Mouse (Mus musculus) limb, embryonic 11.5 days (tissue): ENCODE measurements around the gene Cfap97. TPM values are rescaled to one million over a fixed set of nuclear protein-coding genes. Genes with fewer than 3 reads are reported as not detected.
"Not testable (repeated sequence)": the region's sequence is repeated elsewhere in the genome, so short reads cannot be mapped to it uniquely, and the experiment has no call there.

Experiments
- ATAC-seq: fragments of 200-750 bp; cut with Nextera tagmentation; 2 replicates; pipeline ENCODE4 v1.8.0; 2017; ENCODE audit warnings: low read depth; ENCODE audit not compliant: insufficient number of reproducible peaks, low FRiP score, low TSS enrichment
- DNase-seq: peaks from one replicate; pipeline ENCODE4 v3.0.0-alpha.2; 2015; ENCODE audit warnings: low spot score
- H3K27ac ChIP-seq: fragments of 300-500 bp; sonication (generic); replicated peaks from 2 replicates; pipeline ENCODE4 v1.5.1; 2014; ENCODE audit warnings: low read depth, mild to moderate bottlenecking, low read length
- H3K27me3 ChIP-seq: fragments of 300-500 bp; sonication (generic); 2 replicates; pipeline ENCODE4 v1.6.1; 2014; ENCODE audit warnings: mild to moderate bottlenecking, low read length, mixed read lengths; ENCODE audit not compliant: control insufficient read depth, insufficient read depth
- H3K36me3 ChIP-seq: fragments of 300-500 bp; sonication (generic); 2 replicates; pipeline ENCODE4 v1.6.1; 2014; ENCODE audit warnings: mild to moderate bottlenecking, low read length, moderate library complexity, mixed read lengths; ENCODE audit not compliant: control insufficient read depth, insufficient read depth
- H3K4me1 ChIP-seq: fragments of 300-500 bp; sonication (generic); 2 replicates; pipeline ENCODE4 v1.6.1; 2014; ENCODE audit warnings: low read length, mixed read lengths; ENCODE audit not compliant: control insufficient read depth, insufficient read depth
- H3K4me2 ChIP-seq: fragments of 300-500 bp; sonication (generic); 2 replicates; pipeline ENCODE4 v1.6.1; 2014; ENCODE audit warnings: low read depth, mild to moderate bottlenecking, moderate library complexity; ENCODE audit not compliant: severe bottlenecking
- H3K4me3 ChIP-seq: fragments of 300-500 bp; sonication (generic); 2 replicates; pipeline ENCODE4 v1.5.1; 2014; ENCODE audit warnings: low read depth, low read length
- H3K9ac ChIP-seq: fragments of 300-500 bp; sonication (generic); 2 replicates; pipeline ENCODE4 v1.6.1; 2014; ENCODE audit warnings: mild to moderate bottlenecking, low read length
- H3K9me3 ChIP-seq: fragments of 300-500 bp; sonication (generic); 2 replicates; pipeline ENCODE4 v1.6.1; 2016; ENCODE audit warnings: low read length; ENCODE audit not compliant: control insufficient read depth
- WGBS: fragments of 180-500 bp; shearing (Covaris S2); extraction: QIAGEN DNeasy Blood & Tissue Kit; methylation state at CpG from one replicate; pipeline ENCODE4 v1.1.7; 2014; 5-methylcytosine and 5-hydroxymethylcytosine counted together
- polyA plus RNA-seq: library from polyadenylated mRNA; unstranded; fragments of >200 nt; fragmentation: Nextera tagmentation; extraction: Ambion mirVana; gene quantifications from 2 replicates; pipeline ENCODE4 v1.2.1, GENCODE M21; 2014

Gene Cfap97
- polyA plus RNA-seq, 1 experiment from 2014 or later = 24.5 TPM

- H3K9ac ChIP-seq = no peak overlapping the region
- H3K4me1 ChIP-seq = no peaks in the 10 kb centered on the region
- WGBS = 68% methylated on average over 3 of the region's 3 CpGs
- ATAC-seq = no peak
- no peak overlapping the region for H3K27ac ChIP-seq
- no peaks in the 10 kb centered on the region for H3K36me3 ChIP-seq
- DNase-seq = no peak
- H3K9me3 ChIP-seq = no peaks in the 10 kb centered on the region
- H3K4me3 ChIP-seq = no peak overlapping the region
- no peaks in the 10 kb centered on the region for H3K27me3 ChIP-seq
- H3K4me2 ChIP-seq = no peak overlapping the region
Observed at GRCm38 (mm10) chr8:46220566-46220965, 69.0 kb downstream of the Cfap97 start.

GRCm38 (mm10) chr8:46225501-46225900, 73.9 kb downstream of the Cfap97 start:
- DNase-seq (no peak), ATAC-seq (no peak)
- Histone ChIP-seq H3K36me3 (no peaks in the 10 kb centered on the region), H3K4me1 (no peaks in the 10 kb centered on the region), H3K4me3 (no peak overlapping the region), H3K27me3 (no peaks in the 10 kb centered on the region), H3K9ac (no peak overlapping the region), H3K9me3 (no peaks in the 10 kb centered on the region), H3K27ac (no peak overlapping the region), H3K4me2 (no peak overlapping the region)
- WGBS = 81% methylated on average over 3 of the region's 3 CpGs

- Histone ChIP-seq H3K9ac (no peak overlapping the region), H3K4me2 (no peak overlapping the region), H3K4me1 (no peaks in the 10 kb centered on the region), H3K27me3 (no peaks in the 10 kb centered on the region), H3K27ac (no peak overlapping the region), H3K36me3 (no peaks in the 10 kb centered on the region), H3K4me3 (no peak overlapping the region), H3K9me3 (no peaks in the 10 kb centered on the region)
- WGBS = 91% methylated on average over 5 of the region's 5 CpGs
- no peak for ATAC-seq
- no peak for DNase-seq
Observed at GRCm38 (mm10) chr8:46226622-46227021, 75.1 kb downstream of the Cfap97 start.

- DNase-seq, H3K27ac ChIP-seq, H3K36me3 ChIP-seq, ATAC-seq, H3K4me2 ChIP-seq, H3K9me3 ChIP-seq, H3K9ac ChIP-seq, H3K4me1 ChIP-seq, H3K4me3 ChIP-seq, H3K27me3 ChIP-seq: not testable (repeated sequence)
- WGBS = 85% methylated on average over 7 of the region's 7 CpGs
Observed at GRCm38 (mm10) chr8:46231968-46232367, 80.4 kb downstream of the Cfap97 start.

- H3K4me1 ChIP-seq = no peaks in the 10 kb centered on the region
- DNase-seq = no peak
- H3K9ac ChIP-seq = no peak overlapping the region
- H3K27ac ChIP-seq = no peak overlapping the region
- no peaks in the 10 kb centered on the region for H3K27me3 ChIP-seq
- H3K9me3 ChIP-seq = no peaks in the 10 kb centered on the region
- H3K4me2 ChIP-seq = no peak overlapping the region
- ATAC-seq = no peak
- no peak overlapping the region for H3K4me3 ChIP-seq
- no peaks in the 10 kb centered on the region for H3K36me3 ChIP-seq
- WGBS = 64% methylated on average over 8 of the region's 8 CpGs
Observed at GRCm38 (mm10) chr8:46232798-46233197, 81.2 kb downstream of the Cfap97 start.

GRCm38 (mm10) chr8:46234736-46235135, 83.2 kb downstream of the Cfap97 start:
- H3K4me1 ChIP-seq = no peaks in the 10 kb centered on the region
- ATAC-seq (no peak), DNase-seq (no peak)
- H3K36me3 ChIP-seq = no peaks in the 10 kb centered on the region
- H3K27me3 ChIP-seq = no peaks in the 10 kb centered on the region
- no peaks in the 10 kb centered on the region for H3K9me3 ChIP-seq
- H3K9ac ChIP-seq = no peak overlapping the region
- H3K27ac ChIP-seq = no peak overlapping the region
- no peak overlapping the region for H3K4me3 ChIP-seq
- no peak overlapping the region for H3K4me2 ChIP-seq
- WGBS = 84% methylated on average over 4 of the region's 4 CpGs

- Histone ChIP-seq H3K9me3 (no peaks in the 10 kb centered on the region), H3K4me3 (no peak overlapping the region), H3K36me3 (no peaks in the 10 kb centered on the region), H3K27ac (no peak overlapping the region), H3K9ac (no peak overlapping the region), H3K4me2 (no peak overlapping the region), H3K27me3 (no peaks in the 10 kb centered on the region), H3K4me1 (no peaks in the 10 kb centered on the region)
- ATAC-seq (no peak), DNase-seq (no peak)
- 46% methylated on average over 7 of the region's 7 CpGs for WGBS
Observed at GRCm38 (mm10) chr8:46236441-46237223, 85.1 kb downstream of the Cfap97 start.

GRCm38 (mm10) chr8:46241568-46242374, 90.2 kb downstream of the Cfap97 start:
- H3K4me1 ChIP-seq = no peaks in the 10 kb centered on the region
- WGBS = 38% methylated on average over 13 of the region's 13 CpGs
- H3K4me2 ChIP-seq = no peak overlapping the region
- H3K27me3 ChIP-seq = no peaks in the 10 kb centered on the region
- H3K9me3 ChIP-seq = no peaks in the 10 kb centered on the region
- no peaks in the 10 kb centered on the region for H3K36me3 ChIP-seq
- H3K4me3 ChIP-seq = no peak overlapping the region
- no peak overlapping the region for H3K9ac ChIP-seq
- no peak overlapping the region for H3K27ac ChIP-seq
- ATAC-seq (peak; percentile 62), DNase-seq (peak; percentile 90)
